Mouse (Mus musculus): Measurements from ENCODE around the gene Clec4e.
"Not testable (repeated sequence)": the region's sequence is repeated elsewhere in the genome, so short reads cannot be mapped to it uniquely, and the experiment has no call there.

DNA sequence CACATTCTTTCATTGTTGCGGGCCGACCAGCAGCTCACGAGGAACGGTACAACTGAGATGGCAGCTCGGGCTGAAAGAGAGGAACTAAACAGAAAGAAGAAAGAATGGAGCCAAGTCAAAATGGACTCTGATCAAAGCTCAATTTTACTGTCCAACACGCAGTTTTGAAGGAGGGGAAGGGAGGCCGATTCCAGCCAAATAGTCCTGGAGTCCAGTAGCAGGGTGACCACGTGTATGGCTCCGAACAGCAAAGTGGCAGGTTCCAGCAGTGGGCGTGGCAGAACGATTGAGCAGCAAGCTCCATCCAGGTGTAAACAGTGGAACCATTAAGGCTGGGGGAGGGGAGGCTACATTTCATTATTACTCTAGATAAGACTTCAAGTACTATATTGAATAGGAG is 3.8 kb upstream of the Clec4e start:
- not testable (repeated sequence) for TF ChIP-seq CTCF (IDR thresholded peaks at IDR 0.05); POLR2A (IDR thresholded peaks at IDR 0.05; ENCODE audit: insufficient read depth, low read depth, low read length)

Measured in heart, adult 2 months (tissue).